Mouse (Mus musculus): ENCODE data around the gene Slc7a5. TPM values are rescaled to one million over a fixed set of nuclear protein-coding genes. Genes with fewer than 3 reads are reported as not detected.

Slc7a5 gene
- polyA plus RNA-seq, 1 experiment from 2014 or later = 28.8 TPM

- ATAC-seq (ENCODE audit: insufficient read depth) = no peak
- Histone ChIP-seq H3K9ac (no peak overlapping the region; the same call in 1 of the 2 replicates), H3K9me3 (ENCODE audit: low read depth, low read length) (no peaks in the 10 kb centered on the region), H3K27me3 (ENCODE audit: insufficient read depth, low read length) (no peaks in the 10 kb centered on the region), H3K4me1 (ENCODE audit: insufficient read depth) (no peaks in the 10 kb centered on the region), H3K4me3 (ENCODE audit: low read depth, low read length) (no peak overlapping the region), H3K4me2 (peak overlapping the region; percentile 66; the same call in 1 of the 2 replicates), H3K36me3 (ENCODE audit: insufficient read depth) (no peaks in the 10 kb centered on the region), H3K27ac (ENCODE audit: low read depth) (no peak overlapping the region)
- TF ChIP-seq CTCF (IDR thresholded peaks at IDR 0.05; ENCODE audit: low read depth) = no peak
- WGBS = 29% methylated on average over 7 of the region's 7 CpGs
- no peak for DNase-seq
These were observed 55.8 kb downstream of the Slc7a5 start for GRCm38 (mm10) chr8:121851716-121852115.

- H3K27me3 ChIP-seq (ENCODE audit: insufficient read depth, low read length) = no peaks in the 10 kb centered on the region
- H3K9me3 ChIP-seq (ENCODE audit: low read depth, low read length) = no peaks in the 10 kb centered on the region
- no peak overlapping the region for H3K27ac ChIP-seq (ENCODE audit: low read depth)
- peak overlapping the region; percentile 66 for H3K4me2 ChIP-seq
- H3K36me3 ChIP-seq (ENCODE audit: insufficient read depth) = no peaks in the 10 kb centered on the region
- ATAC-seq (ENCODE audit: insufficient read depth) (peak; percentile 91), DNase-seq (peak; percentile 100)
- H3K9ac ChIP-seq = peak overlapping the region; percentile 36
- 2% methylated on average over 24 of the region's 24 CpGs for WGBS
- peak overlapping the region; percentile 25; the same call in 1 of the 2 replicates for H3K4me3 ChIP-seq (ENCODE audit: low read depth, low read length)
- TF ChIP-seq CTCF (IDR thresholded peaks at IDR 0.05; ENCODE audit: low read depth) = peak; percentile 100
- no peaks in the 10 kb centered on the region for H3K4me1 ChIP-seq (ENCODE audit: insufficient read depth)
These were observed 56.5 kb downstream of the Slc7a5 start for GRCm38 (mm10) chr8:121850821-121851470.

- no peaks in the 10 kb centered on the region for H3K9me3 ChIP-seq (ENCODE audit: low read depth, low read length)
- peak overlapping the region; percentile 36; the same call in 1 of the 2 replicates for H3K9ac ChIP-seq
- H3K27me3 ChIP-seq (ENCODE audit: insufficient read depth, low read length) = no peaks in the 10 kb centered on the region
- whole genome bisulfite sequencing = 38% methylated on average over 12 of the region's 12 CpGs
- no peak; the same call in 1 of the 2 replicates for ATAC-seq (ENCODE audit: insufficient read depth)
- no peak overlapping the region for H3K27ac ChIP-seq (ENCODE audit: low read depth)
- peak overlapping the region; percentile 25; the same call in 1 of the 2 replicates for H3K4me3 ChIP-seq (ENCODE audit: low read depth, low read length)
- no peaks in the 10 kb centered on the region for H3K4me1 ChIP-seq (ENCODE audit: insufficient read depth)
- DNase-seq = no peak
- TF ChIP-seq CTCF (IDR thresholded peaks at IDR 0.05; ENCODE audit: low read depth) = no peak
- peak overlapping the region; percentile 66 for H3K4me2 ChIP-seq
- H3K36me3 ChIP-seq (ENCODE audit: insufficient read depth) = no peaks in the 10 kb centered on the region
These were observed 57.1 kb downstream of the Slc7a5 start for GRCm38 (mm10) chr8:121850436-121850820.

DNA sequence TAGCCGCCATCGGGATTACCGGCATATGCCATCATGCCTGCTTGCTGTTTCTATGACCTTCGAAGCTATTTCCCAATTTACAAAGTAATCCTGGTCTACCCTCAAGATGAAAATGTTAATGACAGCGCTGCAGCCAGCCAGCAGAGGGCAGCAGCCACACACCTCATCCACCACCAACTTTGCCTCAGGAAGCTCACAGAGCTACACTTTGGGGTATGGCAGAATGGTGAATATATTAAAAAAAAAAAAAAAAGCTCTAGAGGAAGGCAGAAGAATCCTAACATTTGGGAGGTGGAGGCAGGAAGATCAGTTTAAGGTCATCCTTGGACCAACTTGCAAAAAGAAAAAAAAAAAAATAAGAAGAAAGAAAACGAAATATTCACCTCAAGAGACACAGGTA is 57.5 kb downstream of the Slc7a5 start:
- Histone ChIP-seq H3K9ac (no peak overlapping the region), H3K9me3 (ENCODE audit: low read depth, low read length) (no peaks in the 10 kb centered on the region), H3K36me3 (ENCODE audit: insufficient read depth) (no peaks in the 10 kb centered on the region), H3K27ac (ENCODE audit: low read depth) (no peak overlapping the region), H3K4me2 (no peak overlapping the region), H3K27me3 (ENCODE audit: insufficient read depth, low read length) (no peaks in the 10 kb centered on the region), H3K4me1 (ENCODE audit: insufficient read depth) (no peaks in the 10 kb centered on the region), H3K4me3 (ENCODE audit: low read depth, low read length) (no peak overlapping the region)
- ATAC-seq (ENCODE audit: insufficient read depth) (no peak), DNase-seq (peak; percentile 89)
- peak; percentile 95 for TF ChIP-seq CTCF (IDR thresholded peaks at IDR 0.05; ENCODE audit: low read depth)
- 11% methylated on average over 6 of the region's 6 CpGs for WGBS

GRCm38 (mm10) chr8:121849303-121849702 is 58.2 kb downstream of the Slc7a5 start:
- ATAC-seq (ENCODE audit: insufficient read depth) (no peak), DNase-seq (no peak)
- Histone ChIP-seq H3K9me3 (ENCODE audit: low read depth, low read length) (no peaks in the 10 kb centered on the region), H3K4me2 (no peak overlapping the region), H3K9ac (no peak overlapping the region), H3K36me3 (ENCODE audit: insufficient read depth) (no peaks in the 10 kb centered on the region), H3K4me1 (ENCODE audit: insufficient read depth) (no peaks in the 10 kb centered on the region), H3K4me3 (ENCODE audit: low read depth, low read length) (no peak overlapping the region), H3K27me3 (ENCODE audit: insufficient read depth, low read length) (no peaks in the 10 kb centered on the region), H3K27ac (ENCODE audit: low read depth) (no peak overlapping the region)
- no peak for TF ChIP-seq CTCF (IDR thresholded peaks at IDR 0.05; ENCODE audit: low read depth)
- 72% methylated on average over 9 of the region's 9 CpGs for WGBS

DNA sequence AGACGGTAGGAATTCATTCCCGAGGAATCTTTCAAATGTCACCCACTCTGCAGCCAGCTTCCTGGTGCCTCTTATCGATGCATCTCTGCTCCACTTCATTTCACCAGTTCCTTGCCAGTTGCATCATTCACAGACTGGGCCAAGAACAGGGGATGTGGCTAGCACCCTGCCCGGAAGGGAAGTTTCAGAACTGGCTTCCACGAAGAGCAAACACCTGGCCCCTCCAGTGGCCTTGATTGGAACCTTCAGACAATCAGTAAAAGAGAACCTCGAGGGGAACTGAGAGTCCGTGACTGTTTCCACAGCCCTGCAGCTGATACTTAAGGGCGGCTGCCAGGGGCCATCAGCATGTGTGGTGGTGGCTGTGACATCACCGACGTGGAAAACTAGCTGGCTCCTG is 59.0 kb downstream of the Slc7a5 start:
- Histone ChIP-seq H3K36me3 (ENCODE audit: insufficient read depth) (no peaks in the 10 kb centered on the region), H3K9me3 (ENCODE audit: low read depth, low read length) (no peaks in the 10 kb centered on the region), H3K27me3 (ENCODE audit: insufficient read depth, low read length) (no peaks in the 10 kb centered on the region), H3K4me3 (ENCODE audit: low read depth, low read length) (no peak overlapping the region), H3K27ac (ENCODE audit: low read depth) (no peak overlapping the region), H3K9ac (no peak overlapping the region), H3K4me2 (no peak overlapping the region), H3K4me1 (ENCODE audit: insufficient read depth) (no peaks in the 10 kb centered on the region)
- DNase-seq (no peak), ATAC-seq (ENCODE audit: insufficient read depth) (no peak)
- WGBS = 54% methylated on average over 10 of the region's 10 CpGs
- TF ChIP-seq CTCF (IDR thresholded peaks at IDR 0.05; ENCODE audit: low read depth) = no peak

GRCm38 (mm10) chr8:121847987-121848386 is 59.5 kb downstream of the Slc7a5 start:
- H3K4me1 ChIP-seq (ENCODE audit: insufficient read depth) = no peaks in the 10 kb centered on the region
- H3K27ac ChIP-seq (ENCODE audit: low read depth) = no peak overlapping the region
- no peaks in the 10 kb centered on the region for H3K27me3 ChIP-seq (ENCODE audit: insufficient read depth, low read length)
- TF ChIP-seq CTCF (IDR thresholded peaks at IDR 0.05; ENCODE audit: low read depth) = no peak
- no peaks in the 10 kb centered on the region for H3K36me3 ChIP-seq (ENCODE audit: insufficient read depth)
- WGBS = 78% methylated on average over 6 of the region's 6 CpGs
- ATAC-seq (ENCODE audit: insufficient read depth) (no peak), DNase-seq (no peak)
- no peaks in the 10 kb centered on the region for H3K9me3 ChIP-seq (ENCODE audit: low read depth, low read length)
- H3K9ac ChIP-seq = no peak overlapping the region
- H3K4me3 ChIP-seq (ENCODE audit: low read depth, low read length) = no peak overlapping the region
- H3K4me2 ChIP-seq = no peak overlapping the region
